Mouse (Mus musculus): ENCODE measurements around the gene Gmds.

Gene Gmds

DNA sequence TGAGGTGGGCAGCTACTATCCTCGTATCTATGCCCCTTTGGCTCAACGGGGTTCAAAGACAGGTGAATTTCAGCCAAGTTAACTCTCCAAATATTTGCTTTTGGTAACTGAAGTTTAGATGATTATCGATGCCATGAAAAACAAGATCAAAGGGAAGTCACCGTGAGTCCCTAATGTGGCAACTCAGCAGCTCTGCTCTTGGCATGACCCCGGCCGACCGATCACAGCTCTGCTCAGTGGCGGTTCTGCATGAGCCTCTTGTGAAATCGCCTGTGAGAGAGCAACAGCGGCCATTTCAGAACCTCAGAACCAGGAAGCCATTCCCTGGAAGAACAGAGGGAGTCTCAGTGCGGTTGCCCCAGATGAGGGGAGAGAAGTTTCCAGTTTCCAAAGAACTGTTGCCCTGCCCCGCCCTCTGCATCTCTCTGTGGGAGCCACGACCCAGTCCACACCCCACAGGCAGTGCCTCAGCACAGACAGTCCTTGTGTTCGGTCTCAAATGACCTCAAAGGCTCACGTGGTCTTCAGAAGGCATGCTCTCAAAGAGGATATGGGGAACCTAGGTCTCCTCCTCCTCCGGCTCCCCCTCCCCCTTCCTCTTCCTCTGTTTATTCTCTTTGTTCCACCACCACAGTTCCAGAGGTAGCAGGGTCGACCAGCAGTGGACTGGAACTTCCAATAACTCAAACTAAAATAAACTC lies 559.1 kb downstream of the Gmds start:
- DNase-seq: no peak

DNA sequence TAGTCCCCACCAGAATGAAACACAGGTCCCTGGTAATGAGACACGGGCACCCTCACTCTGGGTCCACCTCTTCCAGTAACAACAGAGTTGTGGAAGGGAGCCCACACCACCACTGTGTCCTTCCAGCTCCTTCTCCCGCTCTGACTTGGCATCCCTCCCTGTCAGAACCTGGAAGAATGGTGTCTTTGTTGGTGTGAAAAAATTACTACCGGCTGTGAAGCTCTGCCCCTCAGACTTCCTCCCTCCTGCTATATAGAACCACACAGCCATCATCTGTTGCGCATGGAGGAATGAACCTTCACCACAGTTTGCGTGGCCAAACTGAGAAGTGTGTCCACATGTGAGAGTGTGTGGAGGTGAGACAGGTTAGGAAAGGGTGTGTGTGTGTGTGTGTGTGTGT lies 562.8 kb downstream of the Gmds start:
- DNase-seq: no peak

DNA sequence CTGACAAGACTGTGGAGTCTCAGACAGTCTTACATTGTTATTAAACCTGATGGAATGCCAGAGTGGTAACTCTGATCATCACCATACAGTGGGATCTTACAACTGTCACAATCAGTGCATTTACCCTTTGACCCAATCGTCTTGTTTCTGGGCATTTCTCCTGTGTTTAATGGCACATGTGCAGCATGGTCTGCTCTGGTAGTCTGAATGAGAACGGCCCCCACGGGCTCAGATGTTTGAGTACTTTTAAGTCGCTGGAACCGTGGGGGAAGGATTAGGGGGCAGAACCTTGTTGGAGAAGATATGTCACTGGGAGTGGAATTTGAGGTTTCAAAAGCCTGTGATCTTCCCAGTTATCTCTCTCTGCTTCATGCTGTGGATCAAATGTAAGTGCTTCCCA lies 565.7 kb downstream of the Gmds start:
- DNase-seq: no peak

All from lung, postnatal 36 days (tissue).